Mouse (Mus musculus): Measurements from ENCODE around the gene Ikbke. TPM values are rescaled to one million over a fixed set of nuclear protein-coding genes. Genes with fewer than 3 reads are reported as not detected.
A peak's percentile ranks its signal among the peaks of the same experiment; 100 is the strongest.

Ikbke gene
- polyA plus RNA-seq, 1 experiment from 2014 or later: 0.66 TPM

DNA sequence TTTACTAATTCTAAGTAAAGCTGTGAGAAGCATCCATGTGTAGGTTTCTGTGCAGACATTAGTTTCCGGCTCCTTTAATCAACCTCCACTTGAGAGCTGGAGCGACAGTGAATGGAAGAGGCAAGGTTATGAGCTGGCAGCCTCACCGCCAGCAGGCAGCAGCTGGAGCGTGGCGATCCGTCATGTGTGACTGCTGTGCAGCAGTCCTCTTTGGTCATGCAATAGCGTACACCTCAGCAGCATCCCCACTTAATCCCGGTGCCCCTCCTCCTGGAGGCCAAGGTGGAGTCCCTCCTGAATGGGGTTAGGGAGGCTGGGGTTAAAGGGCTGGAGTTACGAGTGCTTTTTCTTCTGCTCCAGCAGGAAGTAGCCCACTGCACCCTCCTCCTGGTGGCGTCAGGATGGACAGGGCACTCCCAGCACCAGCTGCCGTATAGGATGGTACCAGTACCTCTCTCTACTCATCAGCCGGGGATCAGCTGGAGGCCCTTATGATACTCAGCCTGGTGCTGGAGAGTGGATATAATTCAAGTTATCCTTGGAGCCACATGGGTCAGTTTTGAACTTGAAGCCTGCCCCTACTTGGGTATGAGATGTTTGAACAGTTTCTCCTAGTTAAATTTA is 54.4 kb downstream of the Ikbke start:
- Histone ChIP-seq H3K36me3 (no peaks in the 10 kb centered on the region), H3K4me2 (no peak overlapping the region), H3K9me3 (no peaks in the 10 kb centered on the region), H3K27ac (no peak overlapping the region; the same call in 1 of the 2 replicates), H3K27me3 (no peaks in the 10 kb centered on the region), H3K4me1 (replicated peaks) (no peaks in the 10 kb centered on the region), H3K4me3 (no peak overlapping the region), H3K9ac (no peak overlapping the region)
- WGBS: 50% methylated on average over 12 of the region's 12 CpGs
- peak; percentile 77 for ATAC-seq (ENCODE audit: low FRiP score)

DNA sequence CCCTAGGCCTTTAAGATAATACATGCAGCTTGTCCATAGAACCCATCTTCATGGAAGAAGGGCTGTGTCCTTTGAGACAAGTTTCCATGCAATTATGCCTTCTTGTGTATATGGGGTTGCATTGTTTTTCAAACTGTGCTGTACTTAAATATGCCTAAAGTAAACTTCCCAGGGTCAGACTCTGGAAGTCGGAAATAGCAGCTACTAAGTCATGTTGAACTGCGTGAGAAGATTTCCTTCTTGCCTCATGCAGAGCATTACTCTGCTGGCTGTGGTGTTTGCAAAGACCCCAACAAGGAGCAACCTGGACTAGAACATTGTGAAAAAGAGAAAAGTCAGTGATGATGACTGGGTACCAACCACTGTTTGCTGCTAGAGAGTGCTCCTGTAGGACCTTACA is 56.1 kb downstream of the Ikbke start:
- no peak for ATAC-seq (ENCODE audit: low FRiP score)
- H3K27ac ChIP-seq: no peak overlapping the region
- no peaks in the 10 kb centered on the region for H3K9me3 ChIP-seq
- H3K36me3 ChIP-seq: no peaks in the 10 kb centered on the region
- H3K4me3 ChIP-seq: no peak overlapping the region
- WGBS: 92% methylated on average over 2 of the region's 2 CpGs
- no peaks in the 10 kb centered on the region for H3K27me3 ChIP-seq
- no peak overlapping the region for H3K4me2 ChIP-seq
- H3K9ac ChIP-seq: no peak overlapping the region
- H3K4me1 ChIP-seq (replicated peaks): no peaks in the 10 kb centered on the region

DNA sequence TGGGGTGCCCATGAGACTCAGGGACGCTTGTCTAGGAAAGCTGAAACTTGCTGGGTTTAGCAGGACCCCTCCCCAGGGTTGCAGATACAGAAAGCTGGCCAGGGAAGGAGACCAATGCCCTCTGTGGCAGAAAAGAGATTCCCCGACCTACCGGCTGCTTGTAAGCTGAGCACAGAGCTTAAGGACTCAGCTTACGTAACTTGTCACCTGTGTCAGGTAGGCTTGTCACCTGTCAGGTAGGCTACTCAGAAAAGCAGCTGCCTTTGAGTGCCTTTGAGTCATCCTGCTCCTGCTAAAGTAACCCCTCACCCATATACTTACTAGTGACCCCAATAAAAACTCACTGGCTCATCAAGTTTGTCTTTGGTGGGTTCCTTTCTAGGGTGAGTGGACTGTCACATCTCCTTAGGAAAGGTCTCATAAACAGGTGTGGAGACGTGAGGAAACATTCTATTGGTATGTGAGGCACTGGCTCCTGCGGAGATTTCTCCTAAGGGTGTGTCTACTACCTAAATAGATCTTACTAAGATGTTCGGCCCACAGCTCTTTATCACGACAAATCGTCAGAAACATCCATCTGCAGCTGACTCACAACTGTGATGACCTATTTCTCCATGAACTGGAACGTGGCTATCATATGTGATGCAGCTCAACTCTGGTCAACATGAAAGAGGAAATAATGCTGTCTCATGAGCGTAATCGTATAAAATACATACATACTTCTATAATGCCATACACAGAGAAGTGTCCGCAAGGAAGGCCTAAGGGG is 57.4 kb downstream of the Ikbke start:
- Histone ChIP-seq H3K4me3 (no peak overlapping the region), H3K4me2 (no peak overlapping the region), H3K9ac (no peak overlapping the region), H3K4me1 (replicated peaks) (no peaks in the 10 kb centered on the region), H3K9me3 (no peaks in the 10 kb centered on the region), H3K36me3 (no peaks in the 10 kb centered on the region), H3K27me3 (no peaks in the 10 kb centered on the region), H3K27ac (no peak overlapping the region)
- WGBS: 87% methylated on average over 13 of the region's 13 CpGs
- no peak for ATAC-seq (ENCODE audit: low FRiP score)

DNA sequence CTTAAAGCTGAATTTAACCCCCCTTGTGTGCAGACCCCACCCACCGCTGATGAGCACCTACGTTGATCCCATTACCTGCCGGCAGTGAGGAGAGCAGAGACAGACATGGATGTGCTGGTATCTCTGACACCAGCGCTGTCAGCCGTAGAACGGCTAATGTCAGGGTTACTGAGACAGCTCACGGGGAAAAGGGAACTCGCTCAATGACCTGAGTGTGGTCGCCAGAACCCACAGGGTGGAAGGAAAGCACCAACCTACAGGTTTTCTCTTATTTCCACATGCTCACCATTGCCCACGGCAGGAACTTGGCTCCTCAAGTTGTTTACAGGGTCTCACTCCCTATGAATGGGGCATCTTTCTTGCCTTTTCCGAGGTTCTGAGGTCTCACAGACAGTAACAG is 60.5 kb downstream of the Ikbke start:
- H3K4me3 ChIP-seq: no peak overlapping the region
- ATAC-seq (ENCODE audit: low FRiP score): no peak
- no peaks in the 10 kb centered on the region for H3K36me3 ChIP-seq
- H3K9ac ChIP-seq: no peak overlapping the region
- 89% methylated on average over 11 of the region's 11 CpGs for WGBS
- no peak overlapping the region for H3K4me2 ChIP-seq
- no peak overlapping the region for H3K27ac ChIP-seq
- H3K4me1 ChIP-seq (replicated peaks): no peaks in the 10 kb centered on the region
- no peaks in the 10 kb centered on the region for H3K27me3 ChIP-seq
- H3K9me3 ChIP-seq: no peaks in the 10 kb centered on the region

DNA sequence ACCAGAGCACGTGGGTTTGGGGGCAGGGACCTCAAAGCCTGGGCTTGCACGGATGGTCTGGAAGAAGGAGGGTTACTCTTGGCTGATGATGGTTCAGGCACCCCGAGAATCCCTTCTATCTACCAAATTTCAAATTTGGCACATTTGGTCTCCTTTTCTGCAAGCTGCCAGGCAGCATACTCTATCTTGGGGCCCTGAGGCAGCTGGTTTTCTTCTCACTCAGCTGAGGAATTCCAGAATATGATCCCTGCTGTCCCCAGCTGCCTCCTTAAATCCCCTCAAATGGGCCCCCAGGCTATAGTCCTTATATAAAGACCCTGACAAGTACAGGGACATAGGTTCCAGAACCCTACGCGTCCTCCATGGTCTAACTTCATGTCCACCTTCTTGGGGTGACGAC is 66.0 kb downstream of the Ikbke start:
- Histone ChIP-seq H3K4me2 (no peak overlapping the region), H3K27me3 (no peaks in the 10 kb centered on the region), H3K4me3 (no peak overlapping the region), H3K9me3 (no peaks in the 10 kb centered on the region), H3K36me3 (no peaks in the 10 kb centered on the region), H3K27ac (no peak overlapping the region), H3K4me1 (replicated peaks) (peaks cover 6% of the 10 kb centered on the region; the same call in 1 of the 2 replicates), H3K9ac (no peak overlapping the region)
- no peak for ATAC-seq (ENCODE audit: low FRiP score)
- WGBS: 84% methylated on average over 6 of the region's 6 CpGs

DNA sequence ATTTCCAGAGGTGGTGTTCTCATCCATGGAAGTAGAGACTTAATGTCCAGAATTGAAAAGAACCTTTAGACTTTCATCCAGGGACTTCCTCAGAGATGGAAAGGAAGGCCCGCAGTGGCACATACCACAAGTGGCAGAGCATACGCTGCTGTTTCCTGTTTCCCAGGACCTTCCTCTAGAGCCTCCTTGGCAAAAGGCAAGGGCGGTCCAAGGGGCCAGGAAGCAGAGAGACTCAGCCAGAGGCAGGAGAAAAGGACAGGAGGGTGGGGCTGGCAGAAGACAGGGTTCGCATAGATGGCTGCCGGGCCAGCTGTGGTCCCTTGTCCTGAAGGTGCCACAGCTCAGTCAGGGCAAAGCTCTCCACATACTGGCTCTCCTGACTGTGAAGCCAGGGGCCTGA is 66.5 kb downstream of the Ikbke start:
- Histone ChIP-seq H3K27me3 (no peaks in the 10 kb centered on the region), H3K9ac (no peak overlapping the region), H3K4me2 (no peak overlapping the region), H3K27ac (no peak overlapping the region), H3K4me1 (replicated peaks) (peaks cover 6% of the 10 kb centered on the region; the same call in 1 of the 2 replicates), H3K36me3 (no peaks in the 10 kb centered on the region), H3K4me3 (no peak overlapping the region), H3K9me3 (no peaks in the 10 kb centered on the region)
- no peak for ATAC-seq (ENCODE audit: low FRiP score)
- WGBS: 80% methylated on average over 5 of the region's 5 CpGs

DNA sequence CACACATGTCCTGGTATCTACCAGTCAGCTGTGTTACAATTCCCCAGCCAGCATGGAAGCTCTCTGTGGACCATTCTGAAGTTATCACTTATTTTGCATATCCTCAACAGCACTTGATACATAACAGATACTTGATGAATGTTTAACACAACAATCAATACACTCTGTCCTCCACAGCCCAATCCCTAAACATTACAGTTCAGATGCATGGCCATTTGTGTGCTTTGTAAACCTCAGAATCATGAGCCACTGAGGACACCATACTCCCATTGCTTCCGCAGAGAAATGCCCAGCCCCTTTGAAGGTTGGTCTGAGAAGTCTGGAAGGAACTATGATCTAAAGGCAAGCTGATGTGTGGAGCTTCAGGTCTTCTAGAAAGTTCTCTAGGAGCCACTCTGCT is 67.8 kb downstream of the Ikbke start:
- peaks cover 9% of the 10 kb centered on the region; the same call in 1 of the 2 replicates for H3K4me1 ChIP-seq (replicated peaks)
- H3K27me3 ChIP-seq: no peaks in the 10 kb centered on the region
- H3K9ac ChIP-seq: no peak overlapping the region
- H3K36me3 ChIP-seq: no peaks in the 10 kb centered on the region
- no peaks in the 10 kb centered on the region for H3K9me3 ChIP-seq
- H3K4me3 ChIP-seq: no peak overlapping the region
- H3K27ac ChIP-seq: no peak overlapping the region
- no peak for ATAC-seq (ENCODE audit: low FRiP score)
- H3K4me2 ChIP-seq: no peak overlapping the region
- 95% methylated on average over 1 of the region's 1 CpGs for WGBS

DNA sequence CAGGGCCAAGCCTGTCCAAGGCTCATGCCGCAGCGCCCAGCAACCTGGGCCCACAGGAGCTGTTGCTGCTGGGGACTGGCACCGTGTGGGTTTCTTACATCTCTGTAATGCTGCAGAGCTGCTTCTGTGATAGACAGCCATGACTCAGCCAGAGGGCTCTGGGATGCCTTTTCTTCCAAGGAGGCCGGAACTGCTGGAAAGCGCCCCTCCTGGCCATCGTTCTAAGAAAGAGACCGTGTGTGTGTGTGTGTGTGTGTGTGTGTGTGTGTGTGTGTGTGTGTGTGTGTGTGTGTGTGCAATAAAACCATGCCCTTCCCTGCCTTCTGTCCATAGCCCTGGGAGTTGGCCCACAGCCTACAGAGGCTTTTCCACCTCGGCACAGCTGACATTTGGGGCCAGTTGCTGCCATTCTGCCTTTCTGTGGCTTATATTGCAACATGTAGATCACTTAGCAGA is 69.4 kb downstream of the Ikbke start:
- Histone ChIP-seq H3K27me3 (no peaks in the 10 kb centered on the region), H3K9me3 (no peaks in the 10 kb centered on the region), H3K9ac (peak overlapping the region; percentile 46; the same call in 1 of the 2 replicates), H3K36me3 (no peaks in the 10 kb centered on the region), H3K4me1 (replicated peaks) (peaks cover 9% of the 10 kb centered on the region; the same call in 1 of the 2 replicates), H3K27ac (peak overlapping the region; percentile 48; the same call in 1 of the 2 replicates), H3K4me2 (no peak overlapping the region), H3K4me3 (no peak overlapping the region)
- no peak for ATAC-seq (ENCODE audit: low FRiP score)
- 66% methylated on average over 8 of the region's 8 CpGs for WGBS

DNA sequence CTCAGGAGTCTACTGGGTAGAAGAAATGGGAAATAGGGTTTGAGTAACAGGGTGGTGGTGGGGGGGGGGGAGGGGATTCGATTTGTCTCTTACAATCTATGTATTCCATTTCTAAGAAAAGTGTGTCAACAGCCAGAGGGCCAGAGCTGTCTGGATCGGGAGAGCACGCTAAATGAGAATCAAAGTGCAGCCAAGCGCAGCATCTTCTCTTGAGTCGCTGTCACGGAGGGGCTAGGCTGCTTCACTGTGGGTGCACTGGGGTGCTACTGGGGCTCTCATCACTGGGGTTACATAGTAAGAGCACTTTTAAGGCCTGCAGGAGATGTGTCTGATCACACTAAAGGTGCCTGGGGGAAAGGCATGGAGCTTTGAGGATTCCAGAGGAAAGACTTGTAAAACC is 70.6 kb downstream of the Ikbke start:
- no peaks in the 10 kb centered on the region for H3K27me3 ChIP-seq
- H3K9me3 ChIP-seq: no peaks in the 10 kb centered on the region
- peak overlapping the region; percentile 39 for H3K9ac ChIP-seq
- H3K4me2 ChIP-seq: no peak overlapping the region
- no peak overlapping the region for H3K4me3 ChIP-seq
- ATAC-seq (ENCODE audit: low FRiP score): no peak
- H3K4me1 ChIP-seq (replicated peaks): peaks cover 9% of the 10 kb centered on the region; the same call in 1 of the 2 replicates
- peak overlapping the region; percentile 48; the same call in 1 of the 2 replicates for H3K27ac ChIP-seq
- H3K36me3 ChIP-seq: no peaks in the 10 kb centered on the region
- 61% methylated on average over 6 of the region's 6 CpGs for WGBS

DNA sequence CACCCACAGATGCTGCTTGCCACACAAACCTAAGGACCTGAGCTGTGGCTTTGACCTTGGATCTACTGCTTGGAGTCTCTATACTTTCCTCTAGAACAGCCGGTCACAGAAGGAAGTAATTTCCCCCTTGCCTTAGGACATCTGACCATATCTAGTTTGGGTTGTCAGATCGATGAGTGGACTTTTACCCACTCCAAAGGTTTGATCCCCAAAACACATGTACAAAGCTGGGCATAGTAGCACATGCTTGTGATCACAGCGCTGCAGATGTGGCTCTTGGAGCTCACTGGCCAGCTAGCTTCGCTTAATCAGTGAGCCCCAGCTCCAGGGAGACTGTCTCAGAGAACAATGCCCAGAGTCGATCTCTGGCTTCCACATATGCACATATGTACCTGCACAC is 71.3 kb downstream of the Ikbke start:
- H3K27me3 ChIP-seq: no peaks in the 10 kb centered on the region
- H3K4me3 ChIP-seq: no peak overlapping the region
- no peak overlapping the region for H3K4me2 ChIP-seq
- H3K4me1 ChIP-seq (replicated peaks): peaks cover 9% of the 10 kb centered on the region; the same call in 1 of the 2 replicates
- WGBS: 92% methylated on average over 5 of the region's 5 CpGs
- H3K9ac ChIP-seq: no peak overlapping the region
- no peak for ATAC-seq (ENCODE audit: low FRiP score)
- no peaks in the 10 kb centered on the region for H3K9me3 ChIP-seq
- no peaks in the 10 kb centered on the region for H3K36me3 ChIP-seq
- no peak overlapping the region for H3K27ac ChIP-seq

DNA sequence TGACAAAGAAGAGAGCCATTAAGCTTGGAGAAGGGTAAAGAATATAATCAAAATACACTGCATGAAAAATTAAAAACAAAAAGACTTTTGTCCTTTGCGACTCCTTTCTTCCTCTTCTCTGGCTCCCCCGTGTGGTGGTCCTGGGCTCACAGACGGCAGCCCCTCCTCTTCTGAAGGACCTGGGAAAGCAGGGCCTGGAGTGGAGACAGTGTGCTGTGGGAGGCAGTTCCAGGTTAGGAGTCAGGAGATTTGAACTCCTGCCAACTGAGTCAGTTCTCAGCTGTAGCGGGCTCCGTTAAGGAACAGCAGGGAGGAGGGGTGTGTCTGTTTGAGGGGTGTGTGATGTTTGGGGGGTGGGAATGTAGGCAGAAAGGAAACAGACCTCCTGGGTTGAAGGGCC is 71.9 kb downstream of the Ikbke start:
- H3K36me3 ChIP-seq: no peaks in the 10 kb centered on the region
- no peak overlapping the region for H3K4me3 ChIP-seq
- H3K27me3 ChIP-seq: no peaks in the 10 kb centered on the region
- WGBS: 9% methylated on average over 5 of the region's 5 CpGs
- no peaks in the 10 kb centered on the region for H3K9me3 ChIP-seq
- H3K4me1 ChIP-seq (replicated peaks): peaks cover 9% of the 10 kb centered on the region; the same call in 1 of the 2 replicates
- H3K27ac ChIP-seq: no peak overlapping the region
- H3K4me2 ChIP-seq: no peak overlapping the region
- no peak overlapping the region for H3K9ac ChIP-seq
- peak; percentile 57 for ATAC-seq (ENCODE audit: low FRiP score)

DNA sequence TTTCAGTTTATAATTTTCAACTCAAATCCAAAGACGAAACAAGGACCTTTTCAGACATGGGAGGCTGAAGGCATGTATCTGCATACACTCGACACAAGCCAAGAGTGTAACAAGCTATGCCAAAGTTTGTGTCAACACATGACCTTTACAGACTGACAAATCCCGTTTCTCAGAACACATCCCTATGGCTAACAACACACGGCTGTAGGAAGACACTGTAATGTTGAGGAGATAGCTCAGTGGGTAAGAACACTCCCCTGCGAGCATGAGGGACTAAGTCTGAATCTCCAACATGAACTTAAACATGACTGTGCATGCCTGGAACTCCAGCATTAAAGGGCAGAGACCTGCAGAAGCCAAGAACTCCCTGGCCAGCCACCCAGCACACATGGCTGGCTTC is 73.1 kb downstream of the Ikbke start:
- no peaks in the 10 kb centered on the region for H3K27me3 ChIP-seq
- no peak overlapping the region for H3K4me3 ChIP-seq
- no peak for ATAC-seq (ENCODE audit: low FRiP score)
- peaks cover 9% of the 10 kb centered on the region; the same call in 1 of the 2 replicates for H3K4me1 ChIP-seq (replicated peaks)
- 90% methylated on average over 5 of the region's 5 CpGs for WGBS
- H3K36me3 ChIP-seq: no peaks in the 10 kb centered on the region
- no peaks in the 10 kb centered on the region for H3K9me3 ChIP-seq
- H3K9ac ChIP-seq: no peak overlapping the region
- H3K4me2 ChIP-seq: no peak overlapping the region
- no peak overlapping the region for H3K27ac ChIP-seq

All from hindbrain, embryonic 13.5 days (tissue).